Mouse (Mus musculus) left cerebral cortex, postnatal 36 days (tissue): ENCODE measurements at regions not wholly inside any gene's neighbourhood (a gene's known extent, or its start where the extent isn't known, plus 50 kb on each side); places are given as distances from the start of the nearest gene placed in this dataset.
"Not testable (repeated sequence)": the region's sequence is repeated elsewhere in the genome, so short reads cannot be mapped to it uniquely, and the experiment has no call there.

Experiments used
- DNase-seq, 2 experiments: peaks; one replicate each; pipeline ENCODE4 v3.0.0; 2021 to 2022; ENCODE audit warnings: low spot score in 2 of 2, mixed read lengths in 1 of 2
- intact Hi-C: fragments of 180-260 bp; cut with DNase I; formaldehyde crosslinking; loops from one replicate; pipeline ENCODE4 v1.15.1; 2025

DNA sequence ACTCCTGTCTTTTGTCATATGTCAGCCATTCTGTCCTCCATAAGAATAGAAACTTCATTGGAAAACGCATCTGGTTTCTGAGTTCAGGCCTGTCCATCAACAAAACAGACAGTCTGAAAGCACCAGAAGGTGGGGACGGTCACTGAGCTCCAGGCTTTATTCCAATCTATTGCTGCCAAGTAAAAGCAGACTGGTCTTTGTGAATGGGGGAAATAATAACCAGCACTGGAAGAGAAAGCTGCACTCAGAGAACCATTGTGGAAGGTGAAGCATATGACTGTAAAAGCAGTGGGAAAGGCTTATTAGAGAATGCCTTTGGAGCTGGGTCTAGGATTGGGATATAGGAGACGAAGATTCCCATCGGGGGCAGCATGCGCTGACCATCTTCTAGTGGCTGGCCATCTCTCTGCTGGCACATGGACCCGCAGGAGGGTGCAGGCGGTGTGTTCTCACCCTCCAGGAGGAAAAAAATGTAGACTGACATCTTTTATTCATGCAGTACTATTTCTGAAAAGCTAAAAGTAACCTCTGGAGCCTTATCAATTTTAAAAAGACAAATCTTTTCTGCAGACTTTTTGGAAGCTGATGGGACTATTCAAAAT lies 1638.0 kb downstream of the Car8 start:
- intact Hi-C loops = no loop called here
- peak in 1 of 2 experiments; percentile 30 for DNase-seq

DNA sequence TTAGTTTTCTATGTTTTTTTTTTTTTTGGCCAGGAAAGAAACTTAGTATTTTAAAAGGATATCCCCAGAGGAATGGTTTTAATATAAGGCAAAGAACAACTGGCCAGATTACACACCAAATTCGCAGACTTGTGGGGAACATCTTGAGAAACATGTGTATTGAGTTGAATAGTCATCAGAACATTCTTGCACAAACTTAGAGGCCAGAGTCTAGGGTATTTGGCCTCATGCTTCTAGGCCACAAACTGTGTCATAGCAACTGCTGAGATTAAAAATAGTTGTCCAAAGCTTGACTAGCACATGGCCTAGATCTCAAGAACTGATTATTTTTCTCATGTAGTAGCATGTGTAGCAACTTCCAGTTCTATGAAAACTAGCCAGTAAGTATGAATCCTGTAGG lies 1642.5 kb downstream of the Car8 start:
- no peak for DNase-seq

DNA sequence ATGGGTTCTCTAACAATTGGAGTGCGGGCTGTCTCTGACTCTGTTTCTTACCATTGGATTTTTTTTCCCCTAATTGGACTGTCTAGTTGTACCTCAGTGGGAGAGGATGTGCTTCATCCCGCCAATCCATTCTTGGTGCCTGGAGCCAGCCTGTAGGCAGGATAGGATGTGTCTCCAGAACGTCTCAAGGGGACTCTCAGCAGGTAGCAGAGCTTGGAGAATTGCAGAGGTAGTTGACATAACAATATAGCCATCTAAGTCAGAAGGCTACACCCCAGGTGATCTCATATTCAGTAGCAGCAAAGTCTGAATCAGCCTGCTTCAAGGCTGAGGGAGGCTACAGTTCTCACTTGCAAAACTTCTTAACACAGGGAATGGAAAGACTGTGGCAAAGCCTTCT lies 1646.0 kb downstream of the Car8 start:
- DNase-seq, intact Hi-C loops: not testable (repeated sequence)

More for the DNA sequence above, 1642.5 kb downstream of the Car8 start:
- intact Hi-C loops = no loop called here

DNA sequence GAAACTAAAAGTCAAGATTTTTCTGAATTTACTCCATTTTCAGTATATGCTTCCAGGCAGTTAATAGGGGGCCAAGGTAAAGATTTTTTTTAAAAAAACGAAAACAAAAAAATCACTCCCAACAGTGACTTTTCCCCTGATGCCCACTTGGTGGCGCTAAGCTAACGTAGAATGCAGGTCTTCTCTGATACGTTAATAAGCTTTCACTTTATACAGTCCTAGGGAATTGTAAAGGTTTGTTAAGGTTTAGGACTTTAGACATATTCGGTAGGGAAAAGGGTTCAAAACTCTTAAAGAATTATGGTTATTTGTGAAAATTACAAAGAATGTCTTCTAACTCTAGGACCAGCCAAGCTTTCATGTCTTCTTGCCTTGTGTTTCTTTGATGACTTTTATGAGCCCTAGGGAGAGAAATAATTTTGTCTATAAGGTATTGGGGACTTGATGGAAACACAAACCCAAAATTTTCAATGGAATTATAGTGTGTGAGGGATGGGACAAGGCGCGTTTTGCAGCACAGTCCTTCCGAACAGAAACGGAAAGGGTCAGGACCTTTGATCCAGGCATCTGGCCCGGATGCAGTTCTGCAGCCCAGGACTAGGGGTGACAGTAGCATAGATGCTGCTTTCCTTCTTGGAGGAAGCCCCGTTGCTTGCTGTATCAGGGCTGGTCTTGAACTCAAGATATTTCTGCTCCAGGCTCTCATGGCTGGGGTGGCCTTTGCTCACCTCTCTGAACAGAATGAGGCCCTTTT lies 1677.1 kb downstream of the Car8 start:
- intact Hi-C loops = loop anchor here (5.0 to 10.0 kb wide), 4 partner anchors 1291 to 1806 kb away; no protein-coding TSS in a partner anchor
- no peak for DNase-seq

DNA sequence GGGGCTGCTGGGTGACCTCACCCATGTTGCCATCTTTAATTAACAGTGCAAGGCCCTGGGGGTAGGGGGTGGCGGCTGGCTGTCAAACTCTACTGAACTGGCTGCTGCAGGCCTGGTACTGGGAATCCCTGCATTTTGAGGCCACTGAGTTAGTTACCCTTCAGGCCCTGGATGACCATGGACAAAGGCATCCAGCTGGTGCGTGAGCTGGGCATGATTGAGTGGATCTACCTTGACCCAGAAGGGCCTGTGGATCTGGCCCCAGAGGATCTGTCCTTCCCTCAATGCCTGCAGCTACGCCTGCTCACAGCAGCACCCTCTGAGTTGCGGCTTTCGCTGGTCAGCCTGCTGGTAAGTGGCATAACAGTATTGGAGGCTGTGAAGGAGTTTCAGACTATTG lies 1699.2 kb downstream of the Car8 start:
- no peak for DNase-seq

DNA sequence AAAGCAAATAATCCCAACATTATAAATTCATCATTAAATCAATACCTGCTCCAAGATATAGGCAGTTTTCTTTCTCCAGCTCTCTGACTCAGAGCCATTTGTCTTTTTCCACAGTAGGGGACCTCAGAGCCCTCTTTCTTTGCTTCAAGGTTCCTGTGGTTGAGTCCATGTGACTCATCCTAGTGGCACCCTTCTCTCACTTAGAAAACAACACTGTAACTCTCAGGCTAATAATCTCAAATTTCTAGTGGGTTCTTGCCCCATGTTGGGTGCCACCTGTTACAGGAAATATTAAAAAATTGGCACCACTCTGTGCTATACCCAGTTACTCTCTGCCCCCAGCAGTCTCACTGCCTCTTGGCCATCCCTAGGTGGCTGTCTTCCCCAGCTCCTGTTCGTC lies 1706.4 kb downstream of the Car8 start:
- intact Hi-C loops = no loop called here
- DNase-seq = no peak

More for the DNA sequence above, 1699.2 kb downstream of the Car8 start:
- intact Hi-C loops = no loop called here

DNA sequence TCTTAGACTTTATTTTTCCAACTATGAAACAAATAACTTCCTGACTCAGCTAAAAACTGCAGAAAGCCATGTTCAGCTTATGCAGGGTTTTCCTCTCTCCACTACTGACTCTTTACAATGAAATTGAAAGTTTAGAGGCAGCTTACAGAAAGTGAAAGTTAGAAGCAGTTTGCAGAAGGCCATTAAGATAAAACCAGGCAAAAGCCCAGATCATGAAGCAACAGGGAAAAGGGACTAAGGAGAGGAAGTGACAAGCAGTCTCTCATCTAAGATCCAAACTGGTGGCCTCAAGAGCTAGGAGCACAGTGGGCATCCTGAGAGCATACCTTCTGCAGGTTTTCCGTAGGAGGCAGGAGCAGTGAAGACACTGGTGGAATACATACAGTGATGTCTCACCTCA lies 1721.2 kb downstream of the Car8 start:
- DNase-seq = no peak
- intact Hi-C loops = no loop called here

DNA sequence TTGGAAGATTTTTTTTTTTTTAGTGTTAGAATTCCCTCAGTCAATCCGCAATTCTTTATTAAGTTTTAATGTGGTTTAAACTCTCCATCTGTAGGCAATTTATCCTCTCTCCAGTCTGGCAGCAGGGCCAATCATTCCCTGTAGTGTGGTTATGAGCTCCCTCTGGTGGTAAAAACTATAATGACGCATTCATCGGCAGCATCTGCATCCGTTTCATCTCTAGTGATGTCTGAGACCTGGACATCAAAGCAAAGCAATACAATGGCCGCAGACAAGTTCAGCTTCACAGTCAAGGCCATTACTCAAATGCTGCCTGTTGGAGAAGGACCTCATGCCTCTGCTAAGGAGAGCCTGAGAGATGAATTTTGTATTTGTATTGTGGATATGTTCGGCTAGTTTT lies 1721.7 kb upstream of the Impad1 start:
- peak; percentile 54 to 70 for DNase-seq
- intact Hi-C loops = loop anchor here (5.0 kb wide), 1 partner anchor 288 kb away; no protein-coding TSS in a partner anchor

DNA sequence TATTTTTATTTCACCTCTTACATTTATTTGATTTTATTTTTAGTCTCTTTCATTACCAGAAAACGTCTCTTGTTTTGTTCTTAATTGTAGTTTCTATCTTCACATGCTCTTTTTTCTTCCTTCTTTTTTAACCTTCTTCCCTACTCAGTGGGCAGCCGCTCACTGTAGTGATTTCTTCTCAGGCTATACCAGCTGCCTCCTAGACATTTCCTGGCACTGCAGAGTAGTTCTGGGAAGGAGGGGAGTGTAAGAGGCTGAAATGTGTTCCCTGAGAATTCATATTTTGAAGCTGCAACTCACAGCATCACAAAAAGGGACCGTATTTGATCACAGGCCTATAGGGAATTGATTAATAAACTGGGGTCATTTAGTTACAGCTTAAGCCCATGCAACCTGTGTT lies 1720.5 kb upstream of the Impad1 start:
- DNase-seq = peak in 1 of 2 experiments; percentile 6
- intact Hi-C loops = loop anchor here (5.0 kb wide), 1 partner anchor 286 kb away; no protein-coding TSS in a partner anchor

DNA sequence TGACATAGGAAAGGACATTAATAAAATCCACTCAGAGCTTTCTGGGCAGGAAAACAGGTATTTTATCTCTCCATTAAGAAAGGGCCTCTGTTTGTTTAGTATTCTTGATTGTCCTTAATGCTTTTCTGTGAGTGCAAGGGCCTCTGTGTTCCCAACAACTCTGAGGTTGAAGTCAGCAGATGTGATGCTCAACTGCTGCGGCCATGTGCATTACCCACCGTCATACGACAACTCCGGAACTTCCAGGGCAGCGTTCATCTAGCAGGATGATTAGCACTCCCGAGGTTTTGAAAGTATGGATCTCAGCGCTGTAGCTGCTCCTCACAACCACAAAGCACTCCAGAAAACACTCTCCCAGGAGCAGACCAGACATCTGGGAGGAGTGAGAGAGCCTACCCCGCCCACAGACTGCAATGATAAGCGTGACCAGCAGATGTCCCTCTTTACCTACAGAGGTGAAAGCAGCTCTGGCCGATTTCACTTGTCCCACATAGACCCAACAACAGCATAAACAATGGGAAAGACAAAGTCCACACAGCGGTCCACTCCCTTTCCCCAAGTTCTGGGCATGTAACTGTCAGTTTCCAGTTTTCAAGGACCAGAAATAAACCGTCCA lies 1719.7 kb upstream of the Impad1 start:
- intact Hi-C loops = loop anchor here (5.0 kb wide), 1 partner anchor 286 kb away; no protein-coding TSS in a partner anchor

DNA sequence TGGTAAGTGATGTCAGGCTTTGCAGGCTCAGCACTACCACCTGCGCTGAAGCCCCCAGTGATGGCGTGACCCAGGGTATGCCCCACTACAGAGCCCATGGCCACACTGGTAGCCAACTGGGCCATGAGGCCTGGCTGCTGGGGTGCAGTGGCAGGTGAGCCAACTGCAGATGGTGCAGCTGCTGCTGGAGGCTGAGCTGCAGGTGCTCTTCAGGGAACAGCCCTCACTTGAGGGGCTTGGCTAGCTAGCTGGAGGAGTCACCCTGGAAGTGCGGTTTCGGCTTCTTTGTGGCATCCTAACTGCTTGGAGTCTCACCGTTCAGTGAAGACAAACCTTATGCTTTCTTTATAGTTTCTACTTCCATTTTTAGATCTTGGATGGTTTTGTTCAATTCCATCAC lies 1714.9 kb upstream of the Impad1 start:
- no peak for DNase-seq
- intact Hi-C loops = no loop called here

More for the DNA sequence above, 1719.7 kb upstream of the Impad1 start:
- peak; percentile 81 to 86 for DNase-seq
